Mouse (Mus musculus) hindbrain, embryonic 11.5 days (tissue): ENCODE results near the gene Omt2a. TPM values are rescaled to one million over a fixed set of nuclear protein-coding genes. Genes with fewer than 3 reads are reported as not detected.
"Not testable (repeated sequence)": the region's sequence is repeated elsewhere in the genome, so short reads cannot be mapped to it uniquely, and the experiment has no call there.

Experiments
- ATAC-seq: fragments of 200-750 bp; cut with Nextera tagmentation; 2 replicates; pipeline ENCODE4 v1.8.0; 2017; ENCODE audit warnings: mild to moderate bottlenecking, moderate TSS enrichment, moderate library complexity; ENCODE audit not compliant: low FRiP score
- DNase-seq: peaks from one replicate; pipeline ENCODE4 v3.0.0-alpha.2; 2015; ENCODE audit warnings: low spot score
- H3K27ac ChIP-seq: fragments of 300-500 bp; sonication (generic); 2 replicates; pipeline ENCODE4 v1.5.1; 2014; ENCODE audit warnings: mild to moderate bottlenecking, low read depth, low read length
- H3K27me3 ChIP-seq: fragments of 300-500 bp; sonication (generic); 2 replicates; pipeline ENCODE4 v1.6.1; 2014; ENCODE audit warnings: mild to moderate bottlenecking, low read length, moderate library complexity, mixed read lengths; ENCODE audit not compliant: control insufficient read depth, insufficient read depth
- H3K36me3 ChIP-seq: fragments of 300-500 bp; sonication (generic); 2 replicates; pipeline ENCODE4 v1.6.1; 2014; ENCODE audit warnings: mild to moderate bottlenecking, low read length, moderate library complexity, mixed read lengths; ENCODE audit not compliant: control insufficient read depth, insufficient read depth
- H3K4me1 ChIP-seq: fragments of 300-500 bp; sonication (generic); replicated peaks from 2 replicates; pipeline ENCODE4 v1.6.1; 2014; ENCODE audit warnings: low read length, mixed read lengths; ENCODE audit not compliant: control insufficient read depth, insufficient read depth
- H3K4me2 ChIP-seq: fragments of 300-500 bp; sonication (generic); replicated peaks from 2 replicates; pipeline ENCODE4 v1.6.1; 2014; ENCODE audit warnings: mild to moderate bottlenecking, low read depth, low read length
- H3K4me3 ChIP-seq: fragments of 300-500 bp; sonication (generic); 2 replicates; pipeline ENCODE4 v1.5.1; 2014; ENCODE audit warnings: low read depth, low read length
- H3K9ac ChIP-seq: fragments of 300-500 bp; sonication (generic); 2 replicates; pipeline ENCODE4 v1.6.1; 2014; ENCODE audit warnings: low read depth, low read length
- H3K9me3 ChIP-seq: fragments of 300-500 bp; sonication (generic); 2 replicates; pipeline ENCODE4 v1.6.1; 2016; ENCODE audit warnings: low read length; ENCODE audit not compliant: control insufficient read depth
- WGBS: fragments of 180-500 bp; shearing (Covaris S2); extraction: QIAGEN DNeasy Blood & Tissue Kit; methylation state at CpG from one replicate; pipeline ENCODE4 v1.1.7; 2014; 5-methylcytosine and 5-hydroxymethylcytosine counted together
- polyA plus RNA-seq: library from polyadenylated mRNA; unstranded; fragments of >200 nt; fragmentation: Nextera tagmentation; extraction: Ambion mirVana; gene quantifications from 2 replicates; pipeline ENCODE4 v1.2.1, GENCODE M21; 2014

Gene Omt2a
- polyA plus RNA-seq, 1 experiment from 2014 or later, result not detected

DNA sequence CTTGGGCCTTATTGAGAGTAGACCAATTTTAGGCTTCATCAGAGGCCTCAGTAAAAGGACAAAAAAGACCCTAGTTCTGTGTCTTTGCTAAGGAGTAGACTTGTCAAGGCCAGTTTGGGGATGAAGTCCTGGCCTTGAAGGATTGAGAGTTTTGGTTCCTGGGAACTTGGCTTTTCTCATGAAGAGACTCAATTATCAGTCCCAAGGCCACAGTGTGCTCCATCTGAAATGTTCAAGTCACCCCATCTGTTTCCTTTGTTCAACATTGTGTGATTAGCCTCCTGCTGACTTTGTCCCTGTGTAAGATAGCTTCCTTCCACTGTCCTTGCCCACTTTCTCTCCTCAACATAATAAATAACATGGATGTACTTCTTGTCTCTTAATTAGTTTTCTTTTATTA lies 35.4 kb upstream of the Omt2a start:
- not testable (repeated sequence) for DNase-seq, H3K27me3 ChIP-seq, H3K4me1 ChIP-seq, H3K27ac ChIP-seq, H3K36me3 ChIP-seq, H3K4me2 ChIP-seq, H3K9ac ChIP-seq, H3K4me3 ChIP-seq, H3K9me3 ChIP-seq, ATAC-seq

DNA sequence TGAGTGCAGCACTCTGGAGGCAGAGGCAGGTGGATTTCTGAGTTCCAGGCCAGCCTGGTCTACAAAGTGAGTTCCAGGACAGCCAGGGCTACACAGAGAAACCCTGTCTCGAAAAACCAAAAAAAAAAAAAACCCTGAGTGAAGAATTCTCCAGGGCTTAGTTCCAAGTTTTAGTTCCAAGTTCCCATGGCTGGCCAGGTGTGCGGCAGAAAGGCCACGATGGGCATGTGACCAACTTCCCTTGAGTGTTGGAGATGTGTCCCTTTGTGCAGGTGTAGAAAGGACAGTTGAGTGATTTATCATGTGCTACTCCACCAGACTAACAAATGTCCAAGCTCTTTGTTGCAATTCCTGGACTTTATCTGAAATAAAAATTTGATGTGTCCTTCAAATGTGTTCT lies 34.5 kb upstream of the Omt2a start:
- not testable (repeated sequence) for H3K27ac ChIP-seq, H3K4me2 ChIP-seq, H3K4me3 ChIP-seq, H3K9me3 ChIP-seq, DNase-seq, H3K4me1 ChIP-seq, ATAC-seq, H3K36me3 ChIP-seq, H3K27me3 ChIP-seq, H3K9ac ChIP-seq
- 90% methylated on average over 3 of the region's 3 CpGs for WGBS

DNA sequence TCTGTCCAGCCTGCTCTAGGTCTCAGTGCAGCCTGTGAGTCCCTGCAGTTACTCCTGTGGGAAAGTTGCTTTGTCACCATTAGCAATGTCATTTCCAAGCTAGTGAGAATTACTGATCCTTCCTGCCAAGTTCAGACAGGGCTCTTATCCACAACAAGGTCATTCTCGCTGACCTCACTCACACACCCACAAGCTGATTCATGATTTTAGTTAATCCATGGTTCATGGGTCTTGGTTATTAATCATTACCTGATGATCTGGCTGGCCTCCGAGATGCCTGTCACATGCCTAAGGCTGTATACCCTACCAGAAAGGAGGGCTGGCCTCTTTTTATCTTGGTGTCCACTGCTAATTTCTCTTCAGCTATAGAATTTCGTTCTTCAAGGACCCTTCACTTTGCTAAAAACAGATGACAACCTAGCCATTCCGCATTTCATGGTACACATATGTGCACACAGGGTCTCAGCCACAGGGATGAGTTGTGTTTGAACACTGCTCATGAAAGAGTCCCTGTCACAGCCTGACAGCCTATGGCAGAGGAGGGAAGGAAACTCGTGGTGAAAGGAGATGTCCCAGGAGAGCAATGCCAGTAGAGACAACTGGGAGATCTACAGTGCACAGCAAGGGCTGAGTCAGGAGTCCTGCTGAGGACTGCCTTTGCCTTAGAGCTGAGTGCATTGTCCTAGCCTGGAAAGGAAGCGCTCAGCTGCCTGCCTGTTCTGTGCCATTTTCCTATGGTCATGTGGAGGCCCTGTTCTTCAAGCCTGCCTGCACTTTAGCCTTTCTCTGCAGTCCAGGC lies 33.8 kb upstream of the Omt2a start:
- ATAC-seq, H3K9ac ChIP-seq: not testable (repeated sequence)
- WGBS, result 68% methylated on average over 6 of the region's 6 CpGs

DNA sequence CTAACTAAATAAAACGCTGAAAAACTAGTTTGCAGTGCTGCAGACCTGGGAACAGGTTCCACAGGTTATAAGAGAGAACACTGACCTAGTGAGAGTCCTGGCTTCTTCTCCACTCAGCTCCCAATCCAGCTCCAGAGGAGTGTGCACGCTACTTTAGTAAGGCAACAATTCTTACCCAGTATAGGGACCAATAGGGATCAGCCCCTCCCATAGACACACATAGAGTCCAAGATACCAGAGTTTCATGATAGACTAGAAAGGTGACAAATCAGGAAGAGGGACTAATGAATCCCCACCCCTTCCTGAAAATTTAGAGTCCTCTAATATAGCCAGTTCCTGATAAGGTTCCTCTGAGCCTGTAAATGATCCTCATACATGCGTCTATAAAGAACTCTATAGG lies 32.4 kb upstream of the Omt2a start:
- Histone ChIP-seq H3K9ac (no peak overlapping the region), H3K27ac (no peak overlapping the region), H3K4me2 (no peak overlapping the region), H3K4me3 (no peak overlapping the region), H3K9me3 (no peaks in the 10 kb centered on the region), H3K36me3 (no peaks in the 10 kb centered on the region), H3K27me3 (no peaks in the 10 kb centered on the region), H3K4me1 (no peaks in the 10 kb centered on the region)
- 72% methylated on average over 3 of the region's 3 CpGs for WGBS
- no peak for DNase-seq
- no peak for ATAC-seq

More for the DNA sequence above, 33.8 kb upstream of the Omt2a start:
- H3K27ac ChIP-seq, H3K27me3 ChIP-seq, DNase-seq, H3K9me3 ChIP-seq, H3K4me2 ChIP-seq, H3K36me3 ChIP-seq, H3K4me3 ChIP-seq, H3K4me1 ChIP-seq: not testable (repeated sequence)

DNA sequence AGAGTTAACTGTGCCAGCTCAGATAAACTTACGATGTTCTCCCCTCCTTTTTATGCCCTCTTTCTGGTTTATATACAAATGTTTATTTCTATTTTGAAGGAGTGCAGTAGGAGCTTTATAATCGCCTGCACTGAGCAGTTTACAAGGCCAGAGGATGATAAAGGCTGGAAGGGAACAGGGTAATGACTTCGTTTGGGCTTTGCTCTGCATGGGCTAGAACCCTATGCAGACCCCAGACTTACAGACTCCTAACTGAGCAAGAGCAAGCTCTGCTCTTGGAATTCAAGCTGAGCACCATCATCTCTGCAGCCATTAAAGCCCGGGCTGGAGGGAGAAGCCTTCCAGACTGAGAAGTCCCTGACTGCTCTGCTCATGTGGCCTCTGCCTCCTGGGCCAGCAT lies 30.6 kb upstream of the Omt2a start:
- 77% methylated on average over 3 of the region's 4 CpGs for WGBS
- H3K27me3 ChIP-seq, result not testable (repeated sequence)

DNA sequence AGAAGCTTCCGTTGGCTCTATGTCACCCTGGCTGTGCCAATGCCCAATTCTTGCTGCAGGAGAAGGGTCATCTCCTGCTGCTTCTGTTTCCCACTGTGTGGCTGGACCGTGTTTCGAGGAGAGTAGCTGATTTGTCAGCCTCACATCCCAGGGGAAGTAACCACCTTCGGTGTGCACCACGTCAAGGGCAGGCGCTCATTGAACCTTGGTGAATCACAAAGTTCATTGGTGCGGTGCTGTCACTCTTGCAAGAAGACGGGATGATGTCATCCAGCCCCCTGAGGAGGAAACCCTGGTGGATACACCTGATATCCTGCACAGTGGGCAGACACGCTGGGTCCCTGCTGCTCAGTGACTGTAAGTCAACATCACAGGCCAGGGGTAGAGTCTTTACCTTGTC lies 28.5 kb upstream of the Omt2a start:
- ATAC-seq, H3K9ac ChIP-seq, DNase-seq, H3K4me1 ChIP-seq, H3K36me3 ChIP-seq, H3K9me3 ChIP-seq, H3K4me2 ChIP-seq, H3K27me3 ChIP-seq, H3K27ac ChIP-seq, H3K4me3 ChIP-seq: not testable (repeated sequence)
- 88% methylated on average over 9 of the region's 9 CpGs for WGBS

More for the DNA sequence above, 30.6 kb upstream of the Omt2a start:
- not testable (repeated sequence) for H3K4me1 ChIP-seq, H3K9me3 ChIP-seq, H3K4me2 ChIP-seq, ATAC-seq, H3K4me3 ChIP-seq, H3K36me3 ChIP-seq, H3K27ac ChIP-seq, DNase-seq, H3K9ac ChIP-seq

DNA sequence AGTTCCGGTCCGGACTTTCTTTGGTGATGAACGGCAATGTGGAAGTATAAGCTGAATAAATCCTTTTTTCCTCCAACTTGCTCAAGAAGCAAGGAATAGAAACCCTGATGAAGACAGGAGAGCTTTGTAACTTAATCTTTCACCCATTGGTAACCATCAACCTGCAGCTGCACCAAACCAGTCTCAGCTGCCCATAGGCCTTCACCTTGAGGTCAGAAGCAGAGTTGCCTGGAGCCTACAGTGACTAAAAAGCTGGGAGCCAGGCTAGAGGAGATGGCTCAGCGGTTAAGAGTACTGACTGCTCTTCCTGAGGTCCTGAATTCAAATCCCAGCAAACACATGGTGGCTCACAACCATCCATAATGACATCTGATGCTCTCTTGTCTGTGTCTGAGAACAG lies 27.9 kb upstream of the Omt2a start:
- H3K4me1 ChIP-seq, ATAC-seq, DNase-seq, H3K27ac ChIP-seq, H3K9me3 ChIP-seq, H3K36me3 ChIP-seq, H3K27me3 ChIP-seq, H3K9ac ChIP-seq, H3K4me3 ChIP-seq, H3K4me2 ChIP-seq: not testable (repeated sequence)
- WGBS, result 89% methylated on average over 4 of the region's 4 CpGs

DNA sequence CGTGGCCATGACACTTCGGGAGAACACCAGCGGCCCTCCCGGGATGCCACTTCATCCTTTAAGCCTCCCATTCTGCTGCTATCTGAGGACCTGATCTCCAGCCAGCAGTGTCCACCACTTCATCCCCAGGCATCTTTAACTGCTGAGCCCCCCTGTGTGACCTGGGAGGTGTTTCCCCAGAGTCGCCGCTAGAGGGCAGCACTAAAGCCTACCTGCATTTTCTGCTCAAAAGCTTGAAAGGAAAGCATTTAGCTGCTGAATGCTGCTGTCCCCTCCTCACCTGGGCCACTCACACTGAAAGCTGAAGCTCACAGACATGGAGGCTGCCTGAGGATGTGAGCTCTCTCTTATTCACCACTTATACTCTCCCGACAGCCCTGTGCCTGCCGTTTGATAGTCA lies 25.7 kb upstream of the Omt2a start:
- WGBS, result 24% methylated on average over 8 of the region's 8 CpGs
- H3K4me3 ChIP-seq, H3K27me3 ChIP-seq, H3K9me3 ChIP-seq, H3K36me3 ChIP-seq, H3K4me2 ChIP-seq, H3K9ac ChIP-seq, H3K27ac ChIP-seq, H3K4me1 ChIP-seq, ATAC-seq: not testable (repeated sequence)
- peak; percentile 77 for DNase-seq

DNA sequence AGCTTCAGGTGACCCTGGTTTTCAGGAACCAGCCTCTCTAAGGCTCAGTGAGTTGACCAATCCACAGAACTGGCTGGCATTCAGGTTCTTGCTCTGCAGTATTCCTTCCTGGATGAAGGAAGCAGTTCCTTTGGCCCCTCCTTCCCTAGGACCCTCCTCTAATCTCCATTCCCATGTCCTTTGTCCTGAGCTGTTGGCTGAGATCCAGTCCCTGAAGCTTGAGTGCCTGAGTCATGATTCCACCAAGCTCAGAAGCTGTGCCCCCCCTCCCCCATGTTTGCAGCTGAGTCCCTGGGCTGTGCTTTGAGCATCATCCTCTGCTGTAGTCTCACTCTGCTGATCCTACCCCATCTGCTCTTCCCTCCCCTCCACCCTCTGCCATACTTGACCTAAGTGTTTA lies 22.5 kb upstream of the Omt2a start:
- not testable (repeated sequence) for H3K4me2 ChIP-seq, H3K9ac ChIP-seq, DNase-seq, H3K27ac ChIP-seq, H3K9me3 ChIP-seq, H3K27me3 ChIP-seq, ATAC-seq, H3K4me3 ChIP-seq, H3K4me1 ChIP-seq, H3K36me3 ChIP-seq
